Mouse (Mus musculus) forebrain, embryonic 10.5 days (tissue): ENCODE measurements around the gene Gm6657. TPM values are rescaled to one million over a fixed set of nuclear protein-coding genes. Genes with fewer than 3 reads are reported as not detected.

Source experiments
- DNase-seq: peaks from one replicate; pipeline ENCODE4 v3.0.0-alpha.2; 2017; ENCODE audit warnings: low spot score; ENCODE audit errors: extremely low spot score
- H3K27ac ChIP-seq: fragments of 300-500 bp; sonication (generic); 2 replicates; pipeline ENCODE4 v1.5.1; 2016; ENCODE audit warnings: mild to moderate bottlenecking
- H3K27me3 ChIP-seq: fragments of 300-500 bp; sonication (generic); 2 replicates; pipeline ENCODE4 v1.6.1; 2016; ENCODE audit warnings: mild to moderate bottlenecking; ENCODE audit not compliant: poor library complexity, severe bottlenecking
- H3K36me3 ChIP-seq: fragments of 300-500 bp; sonication (generic); replicated peaks from 2 replicates; pipeline ENCODE4 v1.6.1; 2016; ENCODE audit warnings: mild to moderate bottlenecking, moderate library complexity
- H3K4me1 ChIP-seq: fragments of 300-500 bp; sonication (generic); 2 replicates; pipeline ENCODE4 v1.6.1; 2016
- H3K4me3 ChIP-seq: fragments of 300-500 bp; sonication (generic); 2 replicates; pipeline ENCODE4 v1.5.1; 2016; ENCODE audit warnings: mild to moderate bottlenecking, moderate library complexity
- H3K9me3 ChIP-seq: fragments of 300-500 bp; sonication (generic); 2 replicates; pipeline ENCODE4 v1.6.1; 2016; ENCODE audit warnings: mild to moderate bottlenecking, moderate library complexity
- WGBS: fragments of 180-500 bp; shearing (Covaris S2); methylation state at CpG from one replicate; pipeline ENCODE4 v1.1.7; 2016; 5-methylcytosine and 5-hydroxymethylcytosine counted together
- polyA plus RNA-seq: library from polyadenylated mRNA; unstranded; fragments of >200 nt; fragmentation: Nextera tagmentation; extraction: Ambion mirVana; gene quantifications from 2 replicates; pipeline ENCODE4 v1.2.1, GENCODE M21; 2016

Gene Gm6657
- polyA plus RNA-seq, 1 experiment from 2014 or later, result not detected

DNA sequence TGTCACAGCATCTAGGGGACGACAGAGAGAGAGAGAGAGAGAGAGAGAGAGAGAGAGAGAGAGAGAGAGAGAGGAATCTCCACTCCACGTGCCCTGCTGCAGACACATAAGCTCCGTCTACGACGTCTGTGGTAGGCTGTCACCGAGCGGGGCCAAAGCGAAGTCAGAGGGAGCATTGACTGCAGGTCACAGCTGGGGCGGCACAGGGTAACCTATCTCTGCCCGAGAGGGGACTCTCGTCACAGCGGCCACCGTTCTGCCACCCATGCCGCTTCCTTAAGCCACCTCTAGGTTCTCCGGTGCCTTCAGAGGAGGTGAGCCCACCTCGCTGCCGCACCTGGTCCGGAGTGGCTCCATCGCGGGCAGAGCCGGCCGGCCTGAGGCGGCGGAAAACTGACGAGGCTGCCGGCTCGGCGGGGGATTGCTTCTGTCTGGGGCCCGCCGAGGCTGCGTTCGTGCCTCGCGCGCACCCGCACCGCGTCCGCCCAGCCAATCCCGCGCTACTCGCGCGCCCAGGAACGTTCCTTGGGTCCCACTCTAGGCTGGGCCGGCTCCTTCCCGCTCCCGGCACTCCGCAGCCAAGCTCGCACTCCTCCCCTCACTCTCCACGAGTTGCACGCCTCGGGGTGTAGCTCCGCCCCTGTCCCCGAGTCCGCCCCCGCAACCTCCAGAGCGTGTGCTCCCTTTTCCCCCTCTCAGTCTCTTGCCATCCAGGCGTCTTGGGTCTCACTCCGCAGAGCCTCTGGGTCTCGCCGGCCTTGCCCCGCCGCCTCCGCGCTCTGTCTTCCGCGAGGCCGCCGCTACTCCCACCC is 31.9 kb downstream of the Gm6657 start, which contains the start of gene Gphn:
Gene Gphn (plus strand): TSS at position 673 of the 812 bp plus-strand sequence.
- H3K9me3 ChIP-seq, result no peaks in the 10 kb centered on the region
- H3K27me3 ChIP-seq, result no peaks in the 10 kb centered on the region
- H3K4me3 ChIP-seq, result peak within 1 kb of the TSS; percentile 86
- peak; percentile 85 for DNase-seq
- peak within 1 kb of the TSS; percentile 96 for H3K27ac ChIP-seq
- under 1% methylated on average over 63 of the region's 70 CpGs for WGBS
- H3K4me1 ChIP-seq, result peaks cover 19% of the 10 kb centered on the region
- H3K36me3 ChIP-seq, result no peaks in the 10 kb centered on the region

- Histone ChIP-seq H3K27me3 (no peaks in the 10 kb centered on the region), H3K36me3 (no peaks in the 10 kb centered on the region), H3K9me3 (no peaks in the 10 kb centered on the region), H3K4me1 (peaks cover 19% of the 10 kb centered on the region), H3K27ac (peak overlapping the region; percentile 96), H3K4me3 (peak overlapping the region; percentile 86)
- peak; percentile 82 for DNase-seq
- WGBS, result under 1% methylated on average over 47 of the region's 48 CpGs
These were observed 32.5 kb downstream of the Gm6657 start for GRCm38 (mm10) chr12:78226519-78226875.

- WGBS, result under 1% methylated on average over 53 of the region's 57 CpGs
- no peaks in the 10 kb centered on the region for H3K9me3 ChIP-seq
- no peaks in the 10 kb centered on the region for H3K27me3 ChIP-seq
- peak; percentile 51 for DNase-seq
- H3K27ac ChIP-seq, result peak overlapping the region; percentile 96
- no peaks in the 10 kb centered on the region for H3K36me3 ChIP-seq
- peaks cover 19% of the 10 kb centered on the region for H3K4me1 ChIP-seq
- H3K4me3 ChIP-seq, result peak overlapping the region; percentile 86
These were observed 33.2 kb downstream of the Gm6657 start for GRCm38 (mm10) chr12:78227021-78227932.

GRCm38 (mm10) chr12:78228139-78228538 is 34.1 kb downstream of the Gm6657 start:
- WGBS, result 46% methylated on average over 4 of the region's 4 CpGs
- Histone ChIP-seq H3K4me3 (peak overlapping the region; percentile 86), H3K9me3 (no peaks in the 10 kb centered on the region), H3K4me1 (peaks cover 19% of the 10 kb centered on the region), H3K27me3 (no peaks in the 10 kb centered on the region), H3K36me3 (no peaks in the 10 kb centered on the region), H3K27ac (no peak overlapping the region)
- DNase-seq, result no peak

DNA sequence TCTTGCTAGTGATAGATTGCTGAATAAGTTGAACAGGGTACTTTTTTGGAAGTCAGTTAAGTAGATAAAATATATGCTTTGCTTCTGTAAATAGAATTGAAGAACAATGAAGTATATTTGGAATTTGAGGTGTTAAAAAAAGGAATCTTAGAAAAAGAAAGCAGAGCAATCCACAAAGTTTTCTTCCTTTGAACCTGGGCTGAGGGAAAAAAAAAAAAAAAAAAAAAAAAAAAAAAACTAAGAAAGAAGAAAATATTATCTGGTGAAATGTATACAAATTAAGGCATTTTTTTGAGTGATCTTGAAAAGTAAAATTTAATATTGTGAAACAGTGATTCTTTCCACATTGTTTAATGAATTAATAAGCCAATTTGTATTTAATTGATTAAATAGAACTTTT is 38.5 kb downstream of the Gm6657 start:
- Histone ChIP-seq H3K4me3 (no peak overlapping the region), H3K27ac (no peak overlapping the region), H3K9me3 (no peaks in the 10 kb centered on the region), H3K4me1 (peaks cover 8% of the 10 kb centered on the region), H3K27me3 (no peaks in the 10 kb centered on the region), H3K36me3 (no peaks in the 10 kb centered on the region)
- no peak for DNase-seq

DNA sequence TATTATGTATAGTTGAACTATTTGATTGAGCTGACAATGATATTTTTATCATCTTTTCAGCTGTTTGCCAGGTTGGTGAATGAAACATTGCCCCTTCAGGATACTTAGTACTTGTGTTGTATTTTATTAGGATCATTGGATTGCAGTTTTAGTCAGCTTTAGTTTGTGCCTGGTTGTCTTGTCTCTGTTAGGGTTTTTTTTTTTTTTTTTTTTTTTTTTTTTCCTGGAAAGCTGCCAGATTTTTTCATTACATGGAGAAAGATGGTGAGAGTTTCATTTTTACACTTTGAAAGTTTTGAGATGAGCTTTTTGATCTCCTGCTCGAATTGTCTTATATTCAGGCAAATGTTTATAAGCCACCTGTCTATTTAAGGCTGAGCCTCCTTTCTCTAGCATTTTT is 54.3 kb downstream of the Gm6657 start:
- Histone ChIP-seq H3K9me3 (no peaks in the 10 kb centered on the region), H3K4me1 (no peaks in the 10 kb centered on the region), H3K27me3 (no peaks in the 10 kb centered on the region), H3K27ac (no peak overlapping the region), H3K36me3 (no peaks in the 10 kb centered on the region), H3K4me3 (no peak overlapping the region)
- no peak for DNase-seq
- 62% methylated on average over 1 of the region's 1 CpGs for WGBS

GRCm38 (mm10) chr12:78249151-78249550 is 55.1 kb downstream of the Gm6657 start:
- Histone ChIP-seq H3K27ac (no peak overlapping the region), H3K9me3 (no peaks in the 10 kb centered on the region), H3K4me3 (no peak overlapping the region), H3K27me3 (no peaks in the 10 kb centered on the region), H3K36me3 (no peaks in the 10 kb centered on the region), H3K4me1 (no peaks in the 10 kb centered on the region)
- DNase-seq, result no peak

Other genes starting within 250 kb of the Gm6657 start
- 14.3 and 17.1 TPM in 2 replicates for gene Gphn, start 32.1 kb downstream of the Gm6657 start, polyA plus RNA-seq